Mouse (Mus musculus): ENCODE results near the gene Slc24a3.

DNA sequence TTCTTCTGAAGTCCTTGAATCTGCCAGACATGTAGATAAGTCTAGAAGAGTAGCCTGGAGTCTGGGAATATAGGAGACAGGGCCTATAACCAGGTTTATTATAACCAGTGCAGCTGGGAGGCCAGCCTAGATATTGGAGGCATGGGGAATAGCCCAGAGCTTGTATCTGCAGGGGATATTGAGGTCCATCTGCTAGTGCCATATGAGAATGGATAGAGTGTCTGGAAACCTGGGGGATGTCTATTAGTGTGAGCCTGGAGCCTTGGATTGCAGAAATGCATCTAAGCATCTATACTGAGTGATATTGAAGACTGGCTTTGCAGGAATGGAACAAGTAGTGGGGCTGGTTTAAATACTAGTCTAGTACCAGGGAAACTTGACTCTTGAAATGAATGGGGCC is 168.9 kb downstream of the Slc24a3 start:
- TF ChIP-seq POLR2A (IDR thresholded peaks at IDR 0.05; ENCODE audit: extremely low read depth, insufficient read depth, low read length) = no peak
- TF ChIP-seq CTCF (IDR thresholded peaks at IDR 0.05; ENCODE audit: low read depth, low read length) = no peak

All from liver, adult 2 months (tissue).